Mouse (Mus musculus) midbrain, embryonic 10.5 days (tissue): Measurements from ENCODE around the gene Irf2bpl. TPM values are rescaled to one million over a fixed set of nuclear protein-coding genes. Genes with fewer than 3 reads are reported as not detected.

Source experiments
- DNase-seq: peaks from one replicate; pipeline ENCODE4 v3.0.0-alpha.2; 2017; ENCODE audit warnings: low spot score
- H3K27ac ChIP-seq: fragments of 300-500 bp; sonication (generic); replicated peaks from 2 replicates; pipeline ENCODE4 v1.5.1; 2016; ENCODE audit warnings: mild to moderate bottlenecking
- H3K27me3 ChIP-seq: fragments of 300-500 bp; sonication (generic); 2 replicates; pipeline ENCODE4 v1.6.1; 2016; ENCODE audit warnings: low read depth, mild to moderate bottlenecking; ENCODE audit not compliant: poor library complexity, severe bottlenecking
- H3K36me3 ChIP-seq: fragments of 300-500 bp; sonication (generic); 2 replicates; pipeline ENCODE4 v1.6.1; 2016; ENCODE audit warnings: mild to moderate bottlenecking, moderate library complexity
- H3K4me1 ChIP-seq: fragments of 300-500 bp; sonication (generic); 2 replicates; pipeline ENCODE4 v1.6.1; 2016
- H3K4me3 ChIP-seq: fragments of 300-500 bp; sonication (generic); 2 replicates; pipeline ENCODE4 v1.5.1; 2016; ENCODE audit warnings: mild to moderate bottlenecking, moderate library complexity
- H3K9me3 ChIP-seq: fragments of 300-500 bp; sonication (generic); replicated peaks from 2 replicates; pipeline ENCODE4 v1.6.1; 2016; ENCODE audit warnings: mild to moderate bottlenecking
- WGBS: fragments of 180-500 bp; shearing (Covaris S2); methylation state at CpG from one replicate; pipeline ENCODE4 v1.1.7; 2016; 5-methylcytosine and 5-hydroxymethylcytosine counted together
- polyA plus RNA-seq: library from polyadenylated mRNA; unstranded; fragments of >200 nt; fragmentation: Nextera tagmentation; extraction: Ambion mirVana; gene quantifications from 2 replicates; pipeline ENCODE4 v1.2.1, GENCODE M21; 2016

The Irf2bpl gene
- polyA plus RNA-seq, 1 experiment from 2014 or later, result 28.6 TPM

DNA sequence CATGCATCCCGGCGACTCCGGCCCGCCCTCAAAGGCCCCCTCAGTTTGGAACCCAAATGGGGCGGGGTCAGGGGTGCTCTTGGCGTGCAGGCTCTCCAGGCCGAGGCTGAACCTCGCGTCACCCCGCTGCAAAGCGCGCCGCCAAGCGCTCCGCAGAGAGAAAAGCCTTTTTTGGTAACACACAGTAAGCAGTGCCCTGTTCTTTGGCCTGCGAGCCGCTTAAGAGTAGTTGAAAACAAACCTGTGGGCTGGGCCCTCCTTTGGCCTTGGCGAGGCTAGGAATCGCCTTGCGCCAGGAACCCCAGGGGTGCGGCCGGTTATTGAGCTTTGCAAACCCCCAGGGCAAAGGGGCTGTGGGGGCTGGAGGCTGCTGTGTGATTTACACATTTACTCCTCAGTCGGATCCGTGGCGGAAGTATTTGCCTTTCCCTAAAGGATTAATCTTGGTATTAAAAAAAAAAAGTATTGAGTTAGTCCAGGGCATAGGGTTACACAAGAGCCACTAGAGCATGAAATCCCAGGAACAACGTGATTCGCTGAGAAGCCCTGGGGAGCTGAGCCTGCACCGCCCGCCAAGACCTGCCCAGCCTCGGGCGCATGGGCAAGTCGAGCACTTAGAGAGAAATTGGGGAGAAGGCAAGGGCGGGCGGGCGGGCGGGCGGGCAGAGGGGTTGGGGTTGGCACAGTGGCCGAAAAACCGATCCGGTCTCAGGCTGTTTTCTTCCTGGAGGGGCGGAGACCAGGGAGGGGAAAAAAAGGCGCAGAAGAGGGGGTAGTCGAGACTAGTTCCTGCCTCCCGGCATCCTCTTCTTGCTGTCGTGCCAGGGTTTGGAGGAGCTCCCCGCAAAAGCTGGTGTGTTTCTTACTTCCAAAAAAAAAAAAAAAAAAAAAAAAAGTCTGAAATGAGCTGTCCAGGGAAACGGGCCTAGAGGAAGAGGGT is 3.8 kb upstream of the Irf2bpl start:
- Histone ChIP-seq H3K27ac (peak overlapping the region; percentile 94), H3K4me3 (peak overlapping the region; percentile 47), H3K4me1 (peaks cover 100% of the 10 kb centered on the region)

DNA sequence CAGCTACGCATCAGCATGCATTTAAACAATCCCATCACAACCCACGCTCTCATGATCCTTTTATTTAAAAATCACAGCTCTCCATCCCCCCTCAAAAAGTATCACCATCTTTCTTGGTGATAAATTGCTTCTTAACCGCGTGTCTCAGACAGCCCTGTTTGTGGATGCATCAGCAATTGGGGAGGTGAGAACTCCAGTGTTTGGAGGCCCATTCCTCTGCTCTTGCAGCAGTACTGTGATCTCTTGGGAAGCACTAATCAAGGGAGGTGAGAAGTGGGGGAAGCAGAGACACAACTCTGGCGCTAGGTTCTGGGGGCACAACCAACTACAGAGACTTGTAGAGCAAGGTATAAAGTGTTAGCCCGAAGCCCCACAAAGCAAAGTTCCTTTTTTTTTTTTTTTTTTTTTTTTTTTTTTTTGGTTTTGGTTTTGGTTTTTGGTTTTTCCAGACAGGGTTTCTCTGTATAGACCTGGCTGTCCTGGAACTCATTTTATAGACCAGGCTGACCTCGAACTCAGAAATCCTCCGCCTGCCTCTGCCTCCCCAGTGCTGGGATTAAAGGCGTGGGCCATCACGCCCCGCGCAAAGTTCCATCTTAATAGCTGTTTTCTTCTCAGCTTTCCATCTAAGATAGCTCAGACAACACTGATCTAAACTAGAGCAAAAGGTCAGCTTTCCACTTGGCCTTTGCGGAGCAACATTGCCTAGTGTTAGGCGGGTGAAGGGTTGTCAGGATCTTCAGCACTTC is 3.0 kb upstream of the Irf2bpl start:
- 0 out of 2 replicates have a peak, but pooled peaks cover 3% of the 10 kb centered on the region for H3K36me3 ChIP-seq
- H3K4me1 ChIP-seq, result peaks cover 100% of the 10 kb centered on the region
- 26% methylated on average over 14 of the region's 14 CpGs for WGBS
- no peaks in the 10 kb centered on the region for H3K9me3 ChIP-seq
- peak overlapping the region; percentile 47 for H3K4me3 ChIP-seq
- DNase-seq, result no peak
- H3K27ac ChIP-seq, result peak overlapping the region; percentile 94
- peaks cover 36% of the 10 kb centered on the region for H3K27me3 ChIP-seq

More for the DNA sequence above, 3.8 kb upstream of the Irf2bpl start:
- peak; percentile 83 for DNase-seq
- Histone ChIP-seq H3K9me3 (no peaks in the 10 kb centered on the region), H3K27me3 (peaks cover 27% of the 10 kb centered on the region), H3K36me3 (no peaks in the 10 kb centered on the region)
- under 1% methylated on average over 47 of the region's 47 CpGs for WGBS

DNA sequence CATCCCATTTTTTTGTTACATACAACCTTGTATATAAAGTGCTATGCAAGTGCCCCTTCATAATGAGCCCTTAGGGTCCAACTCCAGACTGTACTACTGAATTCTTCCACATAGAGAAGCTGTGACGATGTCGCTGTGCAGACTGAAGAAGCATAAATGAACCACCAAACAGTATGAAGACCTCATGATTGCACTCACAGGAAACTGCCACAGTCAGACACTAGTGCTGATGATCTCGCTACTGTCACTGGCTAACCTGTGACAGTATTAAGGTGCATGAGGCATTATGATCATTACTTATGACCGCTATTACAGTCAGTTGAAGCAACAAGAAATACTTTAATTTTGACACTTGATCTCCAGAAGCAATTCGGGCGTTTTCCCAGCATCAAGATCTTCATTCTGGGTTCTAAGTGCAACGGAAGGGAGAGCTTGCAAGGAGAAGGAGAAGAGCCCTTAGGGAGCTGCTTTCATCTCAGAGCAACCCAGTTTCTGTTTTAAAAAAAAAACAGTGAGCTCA is 1.9 kb upstream of the Irf2bpl start:
- H3K4me3 ChIP-seq, result peak overlapping the region; percentile 94; the same call in 1 of the 2 replicates
- peaks cover 46% of the 10 kb centered on the region for H3K27me3 ChIP-seq
- no peaks in the 10 kb centered on the region for H3K9me3 ChIP-seq
- H3K4me1 ChIP-seq, result peaks cover 100% of the 10 kb centered on the region
- no peak for DNase-seq
- peak overlapping the region; percentile 99 for H3K27ac ChIP-seq
- WGBS, result 59% methylated on average over 7 of the region's 7 CpGs
- H3K36me3 ChIP-seq, result peaks cover 14% of the 10 kb centered on the region

DNA sequence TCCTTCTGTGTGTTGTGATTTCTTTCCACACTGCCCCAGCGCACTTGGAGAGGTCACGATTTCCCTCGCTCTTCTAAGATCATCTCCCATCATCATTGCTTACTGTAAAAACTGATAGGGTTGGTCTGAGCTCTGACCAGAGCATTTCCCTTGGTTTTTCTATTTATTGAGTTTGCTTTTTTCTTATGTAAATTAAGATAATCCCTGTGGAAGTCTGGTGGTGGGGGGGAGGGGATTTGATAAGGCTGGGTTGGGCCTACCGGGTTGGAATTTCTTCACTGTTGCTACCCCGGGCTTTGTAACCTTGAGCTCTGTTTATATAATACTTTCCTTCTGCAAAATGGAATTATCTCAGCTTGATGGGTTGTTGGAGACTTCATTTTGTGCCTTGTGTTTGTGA is 1.1 kb upstream of the Irf2bpl start:
- peaks cover 14% of the 10 kb centered on the region for H3K36me3 ChIP-seq
- 12% methylated on average over 5 of the region's 5 CpGs for WGBS
- H3K27ac ChIP-seq, result peak overlapping the region; percentile 99
- peak overlapping the region; percentile 94 for H3K4me3 ChIP-seq
- no peak for DNase-seq
- H3K9me3 ChIP-seq, result no peaks in the 10 kb centered on the region
- H3K27me3 ChIP-seq, result peaks cover 42% of the 10 kb centered on the region
- H3K4me1 ChIP-seq, result peaks cover 96% of the 10 kb centered on the region

DNA sequence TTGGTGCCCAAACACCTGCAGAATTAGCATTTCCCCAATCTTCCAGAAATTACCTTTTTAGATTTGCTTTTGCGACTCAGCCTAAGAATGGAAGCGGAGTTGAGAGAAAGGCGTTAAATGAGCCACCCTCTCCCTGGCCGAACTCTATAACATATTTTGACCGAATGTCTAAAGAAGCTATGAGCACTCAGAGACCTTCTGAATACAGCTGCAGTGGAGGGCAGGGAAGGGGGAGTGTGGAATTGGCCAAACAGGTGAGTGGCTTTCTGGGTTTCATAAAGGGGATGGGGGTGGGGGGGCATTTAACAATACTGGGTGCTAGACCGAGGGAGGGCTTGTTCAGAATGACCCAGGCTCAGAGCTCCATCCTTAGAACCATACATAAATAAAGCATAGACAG is 738 bp upstream of the Irf2bpl start:
- 5% methylated on average over 6 of the region's 6 CpGs for WGBS
- Histone ChIP-seq H3K36me3 (peaks cover 16% of the 10 kb centered on the region), H3K4me3 (peak overlapping the region; percentile 94), H3K27me3 (peaks cover 38% of the 10 kb centered on the region), H3K27ac (peak overlapping the region; percentile 99), H3K9me3 (no peaks in the 10 kb centered on the region), H3K4me1 (peaks cover 96% of the 10 kb centered on the region)
- DNase-seq, result no peak

DNA sequence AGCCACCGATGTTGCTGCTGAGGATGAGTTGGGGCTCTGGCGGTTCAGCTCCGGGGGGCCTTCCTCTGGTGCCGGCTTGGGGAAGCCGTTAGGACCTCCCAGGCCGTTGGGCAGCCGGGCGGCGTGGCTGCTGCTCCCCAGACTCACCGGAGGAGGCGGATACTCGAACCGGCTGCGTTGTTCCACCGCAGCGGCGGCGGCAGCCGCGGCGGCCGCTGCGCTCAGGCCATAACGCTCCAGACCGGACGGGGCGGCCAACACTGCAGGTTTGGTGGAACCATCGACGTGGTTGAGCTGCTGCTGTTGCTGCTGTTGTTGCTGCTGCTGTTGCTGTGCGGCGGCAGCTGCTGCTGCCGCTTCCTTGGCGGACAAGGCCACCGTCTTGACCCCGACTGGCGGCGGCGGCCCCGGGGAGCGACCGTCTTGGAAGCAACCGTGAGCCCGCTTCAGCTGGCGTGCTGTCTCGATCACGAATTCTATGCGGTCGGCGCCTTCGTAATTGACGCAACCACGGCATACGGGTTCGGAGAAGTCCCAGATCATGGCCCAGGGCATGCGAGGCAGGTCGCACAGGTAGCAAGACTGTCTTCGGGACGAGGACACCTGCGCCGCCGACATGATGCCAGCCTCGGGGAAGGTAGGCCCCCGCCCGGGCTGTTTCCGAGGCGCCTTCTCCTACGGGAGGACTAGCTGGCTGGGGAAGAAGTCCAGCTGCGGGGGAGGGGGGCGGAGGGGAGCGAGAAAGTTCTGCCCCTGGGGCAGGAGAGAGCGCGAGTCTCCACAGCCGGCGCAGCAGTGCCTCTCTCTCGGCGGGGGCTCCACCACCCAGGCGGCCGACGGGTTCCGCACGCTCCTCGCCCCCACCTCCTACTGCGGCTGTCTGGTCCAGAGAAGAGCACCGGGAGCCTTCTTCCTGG is 1.1 kb downstream of the Irf2bpl start:
- Histone ChIP-seq H3K27me3 (peaks cover 24% of the 10 kb centered on the region), H3K9me3 (no peaks in the 10 kb centered on the region), H3K27ac (peak overlapping the region; percentile 99), H3K4me3 (peak overlapping the region; percentile 94), H3K36me3 (peaks cover 21% of the 10 kb centered on the region), H3K4me1 (peaks cover 96% of the 10 kb centered on the region)
- under 1% methylated on average over 83 of the region's 84 CpGs for WGBS
- peak; percentile 65 for DNase-seq

DNA sequence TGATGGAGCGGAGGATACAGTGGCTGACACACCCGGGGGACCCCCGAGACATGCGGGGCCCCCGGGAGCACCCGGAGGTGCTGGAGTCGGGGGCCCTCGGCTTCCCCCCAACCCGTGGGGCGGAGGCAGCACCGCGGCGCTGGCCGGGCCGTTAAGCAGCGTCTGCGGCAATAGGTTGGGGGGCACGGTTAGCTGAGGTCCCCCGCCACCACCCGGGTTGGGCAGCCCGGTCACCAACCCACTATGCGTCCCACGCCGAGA is 1.6 kb downstream of the Irf2bpl start:
- Histone ChIP-seq H3K4me3 (peak overlapping the region; percentile 94), H3K27ac (peak overlapping the region; percentile 99), H3K36me3 (peaks cover 21% of the 10 kb centered on the region), H3K4me1 (peaks cover 94% of the 10 kb centered on the region), H3K27me3 (peaks cover 24% of the 10 kb centered on the region), H3K9me3 (no peaks in the 10 kb centered on the region)
- no peak for DNase-seq
- 1% methylated on average over 24 of the region's 24 CpGs for WGBS

DNA sequence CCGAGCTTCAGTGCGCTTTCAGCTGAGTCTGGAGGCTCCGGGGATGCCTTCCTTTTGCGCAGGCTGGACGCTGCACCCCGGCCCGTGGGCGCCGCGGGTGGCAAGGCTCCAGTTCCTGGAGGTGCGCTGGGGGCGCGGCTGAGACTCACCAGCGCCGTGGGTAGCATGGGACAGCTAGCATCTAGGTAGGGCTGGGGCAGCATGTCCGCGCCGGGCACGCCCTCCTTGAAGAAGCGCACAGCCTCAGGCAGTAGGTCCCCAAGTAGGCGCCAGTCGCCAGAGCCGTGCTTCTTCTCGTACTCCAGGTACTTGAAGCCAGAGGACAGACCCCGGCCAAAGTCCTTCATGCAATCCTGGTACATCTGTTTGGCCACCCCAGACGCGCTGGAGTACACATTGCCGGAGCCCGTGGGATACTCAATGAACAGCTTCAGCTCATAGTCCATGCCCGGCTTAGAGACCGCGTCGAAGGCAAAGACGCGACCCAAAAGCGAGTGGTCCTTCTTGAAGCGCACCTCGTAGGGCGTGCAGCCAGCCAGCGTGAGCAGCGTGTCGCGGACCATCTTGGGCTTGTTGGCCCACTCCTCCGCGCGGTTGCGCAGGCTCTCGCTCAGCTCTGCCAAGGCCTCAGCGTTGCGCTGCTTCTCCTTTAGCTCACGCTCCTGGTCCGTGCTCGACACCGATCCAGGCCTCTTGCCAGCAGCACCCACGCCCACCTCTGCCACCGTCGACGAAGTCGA is 2.1 kb downstream of the Irf2bpl start:
- WGBS, result under 1% methylated on average over 59 of the region's 59 CpGs
- DNase-seq, result peak; percentile 67
- Histone ChIP-seq H3K27me3 (peaks cover 24% of the 10 kb centered on the region), H3K27ac (peak overlapping the region; percentile 99), H3K9me3 (no peaks in the 10 kb centered on the region), H3K4me3 (peak overlapping the region; percentile 94), H3K4me1 (peaks cover 89% of the 10 kb centered on the region), H3K36me3 (peaks cover 21% of the 10 kb centered on the region)

DNA sequence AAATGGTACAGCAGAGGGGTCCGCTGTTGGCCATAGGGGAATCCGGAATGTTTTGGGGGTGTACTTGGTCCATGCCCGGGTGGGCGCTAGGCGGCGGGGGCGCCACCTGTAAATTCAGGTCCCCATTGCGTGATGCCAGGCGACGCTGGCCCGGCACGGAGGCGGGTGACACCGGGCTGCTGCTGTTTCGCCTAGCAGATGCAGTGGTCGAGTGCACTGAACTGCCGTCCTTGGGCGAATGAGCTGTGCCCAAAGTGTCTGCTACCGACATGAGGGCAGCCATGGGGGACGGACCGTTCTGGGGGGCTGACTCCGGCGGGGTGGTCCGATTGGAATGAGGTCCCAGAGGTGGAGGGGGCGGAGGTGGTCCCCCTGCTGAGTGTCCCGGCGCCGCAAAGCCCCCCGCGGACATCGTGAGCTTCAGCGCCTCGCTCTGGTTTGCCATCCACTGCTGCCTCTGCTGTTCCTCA is 2.8 kb downstream of the Irf2bpl start:
- peak; percentile 54 for DNase-seq
- Histone ChIP-seq H3K4me3 (peak overlapping the region; percentile 94), H3K9me3 (no peaks in the 10 kb centered on the region), H3K4me1 (peaks cover 83% of the 10 kb centered on the region), H3K27me3 (peaks cover 24% of the 10 kb centered on the region), H3K36me3 (peaks cover 21% of the 10 kb centered on the region), H3K27ac (peak overlapping the region; percentile 99)
- WGBS, result 5% methylated on average over 33 of the region's 33 CpGs

DNA sequence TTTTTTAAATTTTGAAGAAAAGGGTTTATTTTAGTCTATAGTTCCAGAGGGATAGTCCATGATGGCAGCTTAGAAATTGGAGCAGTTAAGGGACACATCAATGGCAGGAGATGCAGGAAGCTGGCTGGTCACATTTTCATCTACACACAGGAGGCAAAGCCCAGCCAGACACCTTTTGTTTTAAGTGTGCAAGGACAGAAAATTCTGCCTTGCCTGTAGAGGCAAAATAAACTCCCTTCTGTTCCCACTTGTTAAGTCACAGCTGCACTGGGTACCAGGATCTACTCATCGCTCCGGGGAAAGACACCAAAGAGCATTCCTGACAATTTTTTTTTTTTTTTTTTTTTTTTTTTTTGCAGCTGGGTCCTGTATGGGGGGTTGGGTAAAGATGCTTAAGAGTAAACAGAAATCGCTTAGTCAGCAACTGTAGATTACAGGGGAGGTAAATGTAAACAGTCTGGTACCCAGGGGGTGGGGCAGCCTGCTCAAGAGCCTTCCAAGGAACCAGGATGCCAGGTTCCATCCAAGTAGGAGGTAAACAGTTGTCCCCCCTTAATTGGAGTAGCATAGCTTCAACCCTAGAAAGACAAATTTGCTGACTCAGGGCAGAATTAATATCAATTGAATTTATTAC is 4.4 kb downstream of the Irf2bpl start:
- Histone ChIP-seq H3K36me3 (peaks cover 21% of the 10 kb centered on the region), H3K27ac (no peak overlapping the region), H3K27me3 (peaks cover 24% of the 10 kb centered on the region), H3K9me3 (no peaks in the 10 kb centered on the region), H3K4me1 (peaks cover 66% of the 10 kb centered on the region), H3K4me3 (peak overlapping the region; percentile 94; the same call in 1 of the 2 replicates)
- no peak for DNase-seq
- WGBS, result 80% methylated on average over 3 of the region's 3 CpGs

DNA sequence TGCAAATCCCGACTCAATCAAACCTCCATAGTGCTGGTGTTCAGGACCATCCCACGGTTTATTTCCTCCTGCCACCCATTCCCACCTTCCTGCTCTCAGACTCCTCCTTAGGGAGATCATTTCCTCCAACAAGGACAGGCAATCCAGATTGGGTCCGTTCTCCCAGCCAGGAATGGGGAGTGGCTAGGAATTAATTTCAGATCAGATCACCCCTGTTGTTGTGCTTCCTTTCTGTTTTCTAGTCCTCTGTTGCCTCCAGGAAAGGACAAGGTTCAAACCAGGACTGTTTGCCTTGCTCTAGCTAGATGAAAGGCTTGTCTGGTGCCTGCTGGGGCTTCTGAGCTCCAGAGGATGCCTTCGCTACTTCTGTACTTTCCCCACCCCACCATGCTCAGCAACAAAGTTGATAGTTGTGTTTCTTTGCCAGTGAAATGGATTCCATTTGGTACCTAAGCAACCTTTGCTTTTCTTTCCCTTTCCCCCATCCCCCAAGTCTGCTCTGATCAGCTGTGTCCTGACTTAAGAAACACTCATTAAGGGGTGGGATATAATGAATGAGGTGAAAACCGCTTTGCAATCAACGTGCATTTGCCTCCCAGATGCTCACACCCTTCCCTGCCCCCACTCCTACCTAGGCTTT is 5.0 kb downstream of the Irf2bpl start:
- no peak for DNase-seq
- Histone ChIP-seq H3K27ac (no peak overlapping the region), H3K27me3 (peaks cover 24% of the 10 kb centered on the region), H3K4me1 (peaks cover 60% of the 10 kb centered on the region), H3K9me3 (no peaks in the 10 kb centered on the region), H3K4me3 (no peak overlapping the region), H3K36me3 (peaks cover 21% of the 10 kb centered on the region)
- WGBS, result 55% methylated on average over 6 of the region's 6 CpGs
